Mouse (Mus musculus): ENCODE results near the gene Rexo2.

DNA sequence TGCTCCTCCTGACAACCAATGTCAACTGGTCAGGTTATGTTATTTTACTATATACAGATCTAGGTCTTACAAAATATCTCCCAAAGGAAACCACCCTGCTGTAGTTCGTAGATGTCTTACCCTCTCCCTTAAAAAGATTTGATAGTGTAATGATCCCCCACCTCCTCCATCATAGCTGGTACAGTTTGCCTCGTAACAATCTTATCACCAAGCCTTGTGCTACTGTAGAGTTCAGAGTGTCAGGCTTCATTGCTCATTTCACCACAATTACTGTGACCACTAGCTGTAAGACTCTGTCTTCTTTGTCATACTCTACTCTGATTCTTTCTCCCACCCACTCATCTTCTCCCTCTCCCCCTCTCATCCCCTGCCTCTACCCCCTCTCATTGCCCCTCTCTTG lies 59.4 kb downstream of the Rexo2 start:
- TF ChIP-seq MAX (IDR thresholded peaks at IDR 0.05; ENCODE audit: low read depth) (no peak), TCF12 (IDR thresholded peaks at IDR 0.05; ENCODE audit: insufficient read depth, poor library complexity, severe bottlenecking) (no peak), TCF3 (IDR thresholded peaks at IDR 0.05; ENCODE audit: insufficient read length, low read depth) (no peak)
